Mouse (Mus musculus): Measurements from ENCODE around the gene Oscp1. TPM values are rescaled to one million over a fixed set of nuclear protein-coding genes. Genes with fewer than 3 reads are reported as not detected.
"Not testable (repeated sequence)": the region's sequence is repeated elsewhere in the genome, so short reads cannot be mapped to it uniquely, and the experiment has no call there.

The Oscp1 gene
- total RNA-seq, 1 experiment from 2014 or later = 25.2 TPM

GRCm38 (mm10) chr4:126068842-126069241 is 10.5 kb downstream of the Oscp1 start:
- no peak for ATAC-seq (replicated peaks in 1 of 2; ENCODE audit: insufficient read depth in 1 of 2, low FRiP score in 2 of 2, low TSS enrichment in 1 of 2, low read depth in 1 of 2, poor library complexity in 2 of 2, severe bottlenecking in 2 of 2)

GRCm38 (mm10) chr4:126077833-126078232 is 19.5 kb downstream of the Oscp1 start:
- no peak for ATAC-seq (replicated peaks in 1 of 2; ENCODE audit: insufficient read depth in 1 of 2, low FRiP score in 2 of 2, low TSS enrichment in 1 of 2, low read depth in 1 of 2, poor library complexity in 2 of 2, severe bottlenecking in 2 of 2)

- no peak for ATAC-seq (replicated peaks in 1 of 2; ENCODE audit: insufficient read depth in 1 of 2, low FRiP score in 2 of 2, low TSS enrichment in 1 of 2, low read depth in 1 of 2, poor library complexity in 2 of 2, severe bottlenecking in 2 of 2)
These were observed 20.9 kb downstream of the Oscp1 start for GRCm38 (mm10) chr4:126079266-126079665.

GRCm38 (mm10) chr4:126081601-126082000 is 23.2 kb downstream of the Oscp1 start:
- no peak for ATAC-seq (replicated peaks in 1 of 2; ENCODE audit: insufficient read depth in 1 of 2, low FRiP score in 2 of 2, low TSS enrichment in 1 of 2, low read depth in 1 of 2, poor library complexity in 2 of 2, severe bottlenecking in 2 of 2)

- no peak for ATAC-seq (replicated peaks in 1 of 2; ENCODE audit: insufficient read depth in 1 of 2, low FRiP score in 2 of 2, low TSS enrichment in 1 of 2, low read depth in 1 of 2, poor library complexity in 2 of 2, severe bottlenecking in 2 of 2)
These were observed 24.7 kb downstream of the Oscp1 start for GRCm38 (mm10) chr4:126083021-126083420.

GRCm38 (mm10) chr4:126084382-126084781 is 26.0 kb downstream of the Oscp1 start:
- no peak for ATAC-seq (replicated peaks in 1 of 2; ENCODE audit: insufficient read depth in 1 of 2, low FRiP score in 2 of 2, low TSS enrichment in 1 of 2, low read depth in 1 of 2, poor library complexity in 2 of 2, severe bottlenecking in 2 of 2)

- peak; percentile 96 to 97 for ATAC-seq (replicated peaks in 1 of 2; ENCODE audit: insufficient read depth in 1 of 2, low FRiP score in 2 of 2, low TSS enrichment in 1 of 2, low read depth in 1 of 2, poor library complexity in 2 of 2, severe bottlenecking in 2 of 2)
These were observed 27.7 kb downstream of the Oscp1 start for GRCm38 (mm10) chr4:126085996-126086576.

- 0 out of 4 replicates have a peak, but pooled peaks have one; percentile 11 to 24 for ATAC-seq (replicated peaks in 1 of 2; ENCODE audit: insufficient read depth in 1 of 2, low FRiP score in 2 of 2, low TSS enrichment in 1 of 2, low read depth in 1 of 2, poor library complexity in 2 of 2, severe bottlenecking in 2 of 2)
These were observed 31.9 kb downstream of the Oscp1 start for GRCm38 (mm10) chr4:126090101-126090847.

- ATAC-seq (replicated peaks in 1 of 2; ENCODE audit: insufficient read depth in 1 of 2, low FRiP score in 2 of 2, low TSS enrichment in 1 of 2, low read depth in 1 of 2, poor library complexity in 2 of 2, severe bottlenecking in 2 of 2) = no peak
These were observed 32.4 kb downstream of the Oscp1 start for GRCm38 (mm10) chr4:126090848-126091124.

GRCm38 (mm10) chr4:126091873-126092272 is 33.5 kb downstream of the Oscp1 start:
- no peak for ATAC-seq (replicated peaks in 1 of 2; ENCODE audit: insufficient read depth in 1 of 2, low FRiP score in 2 of 2, low TSS enrichment in 1 of 2, low read depth in 1 of 2, poor library complexity in 2 of 2, severe bottlenecking in 2 of 2)

- ATAC-seq (replicated peaks in 1 of 2; ENCODE audit: insufficient read depth in 1 of 2, low FRiP score in 2 of 2, low TSS enrichment in 1 of 2, low read depth in 1 of 2, poor library complexity in 2 of 2, severe bottlenecking in 2 of 2) = not testable (repeated sequence)
These were observed 37.5 kb downstream of the Oscp1 start for GRCm38 (mm10) chr4:126095622-126096430.

- peak; percentile 99 to 100 for ATAC-seq (replicated peaks in 1 of 2; ENCODE audit: insufficient read depth in 1 of 2, low FRiP score in 2 of 2, low TSS enrichment in 1 of 2, low read depth in 1 of 2, poor library complexity in 2 of 2, severe bottlenecking in 2 of 2)
These were observed 38.2 kb downstream of the Oscp1 start, which contains the start of gene Lsm10 for GRCm38 (mm10) chr4:126096464-126097111. Lsm10 (plus strand) TSS chr4:126096623.

- ATAC-seq (replicated peaks in 1 of 2; ENCODE audit: insufficient read depth in 1 of 2, low FRiP score in 2 of 2, low TSS enrichment in 1 of 2, low read depth in 1 of 2, poor library complexity in 2 of 2, severe bottlenecking in 2 of 2) = no peak
These were observed 39.4 kb downstream of the Oscp1 start for GRCm38 (mm10) chr4:126097711-126098253.

GRCm38 (mm10) chr4:126099365-126099764 is 41.0 kb downstream of the Oscp1 start:
- ATAC-seq (replicated peaks in 1 of 2; ENCODE audit: insufficient read depth in 1 of 2, low FRiP score in 2 of 2, low TSS enrichment in 1 of 2, low read depth in 1 of 2, poor library complexity in 2 of 2, severe bottlenecking in 2 of 2) = no peak

GRCm38 (mm10) chr4:126100764-126101163 is 42.4 kb downstream of the Oscp1 start:
- no peak for ATAC-seq (replicated peaks in 1 of 2; ENCODE audit: insufficient read depth in 1 of 2, low FRiP score in 2 of 2, low TSS enrichment in 1 of 2, low read depth in 1 of 2, poor library complexity in 2 of 2, severe bottlenecking in 2 of 2)

GRCm38 (mm10) chr4:126102061-126102841 is 43.9 kb downstream of the Oscp1 start:
- no peak for ATAC-seq (replicated peaks in 1 of 2; ENCODE audit: insufficient read depth in 1 of 2, low FRiP score in 2 of 2, low TSS enrichment in 1 of 2, low read depth in 1 of 2, poor library complexity in 2 of 2, severe bottlenecking in 2 of 2)

- ATAC-seq (replicated peaks in 1 of 2; ENCODE audit: insufficient read depth in 1 of 2, low FRiP score in 2 of 2, low TSS enrichment in 1 of 2, low read depth in 1 of 2, poor library complexity in 2 of 2, severe bottlenecking in 2 of 2) = peak; percentile 83 to 87
These were observed 44.8 kb downstream of the Oscp1 start for GRCm38 (mm10) chr4:126103057-126103581.

Data from hematopoietic stem cell, adult 5-6 weeks (primary cell).